Comparison of ENCODE assay signal across 20 mouse cellular contexts in genomic region chr14:79018564-79018963, GRCm38 (mm10).
"Had no signal": no experiment of that assay in that cellular context is flagged by ENCODE, and none has a peak within 500 bp of the region (broad histone marks: within the 10 kb centered on the region; RNA-seq: fewer than 3 reads in every experiment).

No protein-coding gene starts in this region.

- H3K4me3 ChIP-seq: limb, embryonic 12.5 days; limb, embryonic 15.5 days; liver, embryonic 13.5 days; lung, embryonic 15.5 days; megakaryocyte, embryonic 14.5 days; midbrain, embryonic 10.5 days; midbrain, embryonic 13.5 days had no signal

- H3K9me3 ChIP-seq: limb, embryonic 12.5 days; limb, embryonic 15.5 days; liver, embryonic 13.5 days; lung, embryonic 15.5 days; megakaryocyte, embryonic 14.5 days; midbrain, embryonic 10.5 days; midbrain, embryonic 13.5 days had no signal

- H3K27me3 ChIP-seq: limb, embryonic 12.5 days; limb, embryonic 15.5 days; liver, embryonic 13.5 days; lung, embryonic 15.5 days; megakaryocyte, embryonic 14.5 days; midbrain, embryonic 13.5 days had no signal

- H3K9ac ChIP-seq: limb, embryonic 12.5 days; limb, embryonic 15.5 days; liver, embryonic 13.5 days; lung, embryonic 15.5 days; midbrain, embryonic 13.5 days had no signal

- DNase-seq: kidney, adult 18-20 months; kidney, adult 9 months; kidney, postnatal 14 days; kidney, postnatal 4 days; left cerebral cortex, postnatal 4 days; liver, embryonic 13.5 days; right cerebral cortex, adult 18-20 months; right cerebral cortex, postnatal 14 days; right cerebral cortex, postnatal 4 days; thymus, adult 2 months; thymus, postnatal 14 days; thymus, postnatal 4 days had no signal

- H3K4me1 ChIP-seq: liver, embryonic 13.5 days; lung, embryonic 15.5 days; megakaryocyte, embryonic 14.5 days had no signal

- H3K36me3 ChIP-seq: limb, embryonic 12.5 days; lung, embryonic 15.5 days; midbrain, embryonic 10.5 days; midbrain, embryonic 13.5 days had no signal

- ATAC-seq: intestine, embryonic 16.5 days; midbrain, embryonic 13.5 days had no signal

- H3K27ac ChIP-seq: limb, embryonic 12.5 days; limb, embryonic 15.5 days; liver, embryonic 13.5 days; lung, embryonic 15.5 days; midbrain, embryonic 10.5 days; midbrain, embryonic 13.5 days; stomach, postnatal 0 days had no signal

- H3K4me2 ChIP-seq: limb, embryonic 12.5 days; limb, embryonic 15.5 days; liver, embryonic 13.5 days; lung, embryonic 15.5 days; midbrain, embryonic 13.5 days had no signal
